Mouse (Mus musculus): ENCODE results near the gene Luc7l3. TPM values are rescaled to one million over a fixed set of nuclear protein-coding genes. Genes with fewer than 3 reads are reported as not detected.
"Not testable (repeated sequence)": the region's sequence is repeated elsewhere in the genome, so short reads cannot be mapped to it uniquely, and the experiment has no call there.

Luc7l3 gene
- polyA plus RNA-seq, 1 experiment = 21.3 TPM

GRCm38 (mm10) chr11:94272960-94273927 is 48.5 kb downstream of the Luc7l3 start:
- no peaks in the 10 kb centered on the region for H3K36me3 ChIP-seq (ENCODE audit: control insufficient read depth, insufficient read depth)
- H3K27me3 ChIP-seq (ENCODE audit: control insufficient read depth, insufficient read depth, insufficient read length) = no peaks in the 10 kb centered on the region
- TF ChIP-seq CTCF (IDR thresholded peaks at IDR 0.05; ENCODE audit: control insufficient read depth, insufficient read depth, insufficient read length) = no peak
- TF ChIP-seq USF1 (IDR thresholded peaks at IDR 0.05; ENCODE audit: low read depth) = no peak
- TF ChIP-seq MYOD1 (IDR thresholded peaks at IDR 0.05; ENCODE audit: control insufficient read depth, insufficient read length, low read depth) = no peak
- no peak for TF ChIP-seq MAX (IDR thresholded peaks at IDR 0.05)
- TF ChIP-seq FOSL1 (IDR thresholded peaks at IDR 0.05; ENCODE audit: insufficient read depth, low read length, poor library complexity, severe bottlenecking) = no peak
- no peak for TF ChIP-seq MYOG (IDR thresholded peaks at IDR 0.05; ENCODE audit: control insufficient read depth, extremely low read depth, insufficient read length)
- TF ChIP-seq CEBPB (IDR thresholded peaks at IDR 0.05; ENCODE audit: low read depth) = no peak
- no peaks in the 10 kb centered on the region for H3K79me2 ChIP-seq (ENCODE audit: control insufficient read depth, insufficient read depth)
- no peak overlapping the region for H3ac ChIP-seq (ENCODE audit: control insufficient read depth, insufficient read length, low read depth)
- H3K79me3 ChIP-seq (ENCODE audit: low read depth) = no peaks in the 10 kb centered on the region
- H3K4me3 ChIP-seq (ENCODE audit: insufficient read depth, poor library complexity, severe bottlenecking) = no peak overlapping the region

DNA sequence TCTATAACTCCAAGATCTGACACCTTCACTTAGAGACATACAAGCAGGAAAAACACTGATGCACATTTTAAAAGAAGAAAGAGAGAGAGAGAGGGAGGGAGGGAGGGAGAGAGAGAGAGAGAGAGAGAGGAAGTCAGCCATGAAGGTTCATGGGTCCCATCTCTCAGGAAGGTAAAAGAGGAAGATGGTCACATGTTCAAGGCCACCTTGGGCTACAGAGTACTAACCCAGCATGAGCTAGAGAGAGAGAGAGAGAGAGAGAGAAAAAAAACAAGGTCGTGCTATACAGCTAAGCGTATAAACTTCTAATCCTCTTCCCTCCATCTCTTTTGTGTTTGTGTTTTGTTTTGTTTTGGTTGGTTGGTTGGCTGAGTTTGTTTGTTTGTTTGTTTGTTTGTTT is 50.8 kb downstream of the Luc7l3 start:
- TF ChIP-seq CEBPB (IDR thresholded peaks at IDR 0.05; ENCODE audit: low read depth) (no peak), MAX (IDR thresholded peaks at IDR 0.05) (no peak), USF1 (IDR thresholded peaks at IDR 0.05; ENCODE audit: low read depth) (no peak), MYOG (IDR thresholded peaks at IDR 0.05; ENCODE audit: control insufficient read depth, extremely low read depth, insufficient read length) (no peak), FOSL1 (IDR thresholded peaks at IDR 0.05; ENCODE audit: insufficient read depth, low read length, poor library complexity, severe bottlenecking) (no peak), CTCF (IDR thresholded peaks at IDR 0.05; ENCODE audit: control insufficient read depth, insufficient read depth, insufficient read length) (no peak), MYOD1 (IDR thresholded peaks at IDR 0.05; ENCODE audit: control insufficient read depth, insufficient read length, low read depth) (no peak)
- Histone ChIP-seq H3K36me3 (ENCODE audit: control insufficient read depth, insufficient read depth) (no peaks in the 10 kb centered on the region), H3K79me3 (ENCODE audit: low read depth) (no peaks in the 10 kb centered on the region), H3ac (ENCODE audit: control insufficient read depth, insufficient read length, low read depth) (no peak overlapping the region), H3K4me3 (ENCODE audit: insufficient read depth, poor library complexity, severe bottlenecking) (no peak overlapping the region), H3K79me2 (ENCODE audit: control insufficient read depth, insufficient read depth) (no peaks in the 10 kb centered on the region), H3K27me3 (ENCODE audit: control insufficient read depth, insufficient read depth, insufficient read length) (no peaks in the 10 kb centered on the region)

GRCm38 (mm10) chr11:94269906-94270305 is 51.9 kb downstream of the Luc7l3 start:
- Histone ChIP-seq H3K4me3 (ENCODE audit: insufficient read depth, poor library complexity, severe bottlenecking) (no peak overlapping the region), H3K36me3 (ENCODE audit: control insufficient read depth, insufficient read depth) (no peaks in the 10 kb centered on the region), H3K27me3 (ENCODE audit: control insufficient read depth, insufficient read depth, insufficient read length) (no peaks in the 10 kb centered on the region), H3K79me2 (ENCODE audit: control insufficient read depth, insufficient read depth) (no peaks in the 10 kb centered on the region), H3ac (ENCODE audit: control insufficient read depth, insufficient read length, low read depth) (no peak overlapping the region), H3K79me3 (ENCODE audit: low read depth) (no peaks in the 10 kb centered on the region)
- TF ChIP-seq USF1 (IDR thresholded peaks at IDR 0.05; ENCODE audit: low read depth) (no peak), MAX (IDR thresholded peaks at IDR 0.05) (no peak), MYOG (IDR thresholded peaks at IDR 0.05; ENCODE audit: control insufficient read depth, extremely low read depth, insufficient read length) (no peak), CTCF (IDR thresholded peaks at IDR 0.05; ENCODE audit: control insufficient read depth, insufficient read depth, insufficient read length) (no peak), FOSL1 (IDR thresholded peaks at IDR 0.05; ENCODE audit: insufficient read depth, low read length, poor library complexity, severe bottlenecking) (no peak), CEBPB (IDR thresholded peaks at IDR 0.05; ENCODE audit: low read depth) (no peak), MYOD1 (IDR thresholded peaks at IDR 0.05; ENCODE audit: control insufficient read depth, insufficient read length, low read depth) (no peak)

DNA sequence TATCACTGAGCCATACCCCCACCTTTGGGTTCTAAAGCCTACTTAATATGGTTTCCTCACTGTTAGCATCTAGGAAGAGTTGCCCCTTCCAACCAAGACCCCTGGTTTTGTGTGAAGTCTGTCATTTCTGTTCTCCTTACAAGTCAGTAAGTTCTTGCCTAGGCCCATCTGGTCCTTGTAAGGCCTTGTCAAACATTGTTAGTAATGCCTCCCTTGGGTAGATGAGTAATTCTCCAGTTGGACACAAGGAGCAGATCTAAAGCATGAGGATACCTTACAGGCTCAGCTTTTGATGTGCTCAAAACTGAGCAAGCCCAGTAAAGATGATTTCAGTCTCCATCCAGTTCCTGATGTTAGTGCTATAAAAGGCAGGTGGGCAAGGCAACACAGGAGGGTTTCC is 53.0 kb downstream of the Luc7l3 start:
- no peaks in the 10 kb centered on the region for H3K79me2 ChIP-seq (ENCODE audit: control insufficient read depth, insufficient read depth)
- no peaks in the 10 kb centered on the region for H3K36me3 ChIP-seq (ENCODE audit: control insufficient read depth, insufficient read depth)
- no peaks in the 10 kb centered on the region for H3K79me3 ChIP-seq (ENCODE audit: low read depth)
- no peak overlapping the region for H3ac ChIP-seq (ENCODE audit: control insufficient read depth, insufficient read length, low read depth)
- H3K4me3 ChIP-seq (ENCODE audit: insufficient read depth, poor library complexity, severe bottlenecking) = no peak overlapping the region
- H3K27me3 ChIP-seq (ENCODE audit: control insufficient read depth, insufficient read depth, insufficient read length) = no peaks in the 10 kb centered on the region
- TF ChIP-seq MYOG (IDR thresholded peaks at IDR 0.05; ENCODE audit: control insufficient read depth, extremely low read depth, insufficient read length) (no peak), MAX (IDR thresholded peaks at IDR 0.05) (no peak), CTCF (IDR thresholded peaks at IDR 0.05; ENCODE audit: control insufficient read depth, insufficient read depth, insufficient read length) (no peak), MYOD1 (IDR thresholded peaks at IDR 0.05; ENCODE audit: control insufficient read depth, insufficient read length, low read depth) (no peak), CEBPB (IDR thresholded peaks at IDR 0.05; ENCODE audit: low read depth) (no peak), USF1 (IDR thresholded peaks at IDR 0.05; ENCODE audit: low read depth) (no peak), FOSL1 (IDR thresholded peaks at IDR 0.05; ENCODE audit: insufficient read depth, low read length, poor library complexity, severe bottlenecking) (no peak)

- H3K79me2 ChIP-seq (ENCODE audit: control insufficient read depth, insufficient read depth); H3K27me3 ChIP-seq (ENCODE audit: control insufficient read depth, insufficient read depth, insufficient read length); H3K36me3 ChIP-seq (ENCODE audit: control insufficient read depth, insufficient read depth); H3K79me3 ChIP-seq (ENCODE audit: low read depth); H3K4me3 ChIP-seq (ENCODE audit: insufficient read depth, poor library complexity, severe bottlenecking); H3ac ChIP-seq (ENCODE audit: control insufficient read depth, insufficient read length, low read depth): not testable (repeated sequence)
Observed at GRCm38 (mm10) chr11:94266155-94266554, 55.6 kb downstream of the Luc7l3 start.
